Mouse (Mus musculus) liver (tissue): ENCODE results near the gene Gm5269.

Source experiments
- DNase-seq: peaks from one replicate; pipeline ENCODE4 v3.0.0-alpha.2; 2020; ENCODE audit warnings: mixed read lengths

The Gm5269 gene

DNA sequence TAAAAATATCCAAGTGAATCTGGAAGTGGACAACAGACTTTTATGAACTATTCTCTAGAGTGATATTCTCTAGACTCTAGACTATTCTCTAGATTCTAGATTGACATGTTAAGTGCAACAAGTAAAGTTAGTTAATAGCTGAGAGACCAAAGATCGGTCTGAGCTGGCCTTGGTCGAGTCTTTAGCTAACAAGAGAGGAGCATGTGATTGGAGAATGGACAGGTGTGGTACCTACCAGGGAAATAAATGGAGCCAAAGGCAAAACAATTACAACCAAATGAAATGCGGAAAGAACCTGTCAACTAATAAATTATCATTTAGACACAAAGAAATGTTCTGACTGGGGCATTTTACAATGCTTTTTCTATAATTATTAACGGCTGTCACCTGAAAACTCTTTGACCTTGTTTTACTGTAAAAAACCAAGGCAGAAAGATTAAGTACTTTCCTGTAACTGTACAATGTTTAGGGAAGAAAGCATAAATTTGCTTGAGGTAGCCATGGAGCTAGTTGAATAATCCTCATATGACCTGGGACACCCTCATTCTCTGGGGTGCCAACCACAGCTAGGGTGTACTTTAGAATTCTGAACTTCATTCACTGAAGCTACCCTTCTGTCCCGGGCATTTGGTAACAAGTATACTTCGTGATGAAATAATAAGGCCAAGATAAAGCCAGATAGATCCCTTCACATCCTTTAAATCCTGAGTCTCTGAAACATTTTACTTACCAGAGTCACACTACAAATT, 13.4 kb downstream of the Gm5269 start:
- DNase-seq, result no peak

DNA sequence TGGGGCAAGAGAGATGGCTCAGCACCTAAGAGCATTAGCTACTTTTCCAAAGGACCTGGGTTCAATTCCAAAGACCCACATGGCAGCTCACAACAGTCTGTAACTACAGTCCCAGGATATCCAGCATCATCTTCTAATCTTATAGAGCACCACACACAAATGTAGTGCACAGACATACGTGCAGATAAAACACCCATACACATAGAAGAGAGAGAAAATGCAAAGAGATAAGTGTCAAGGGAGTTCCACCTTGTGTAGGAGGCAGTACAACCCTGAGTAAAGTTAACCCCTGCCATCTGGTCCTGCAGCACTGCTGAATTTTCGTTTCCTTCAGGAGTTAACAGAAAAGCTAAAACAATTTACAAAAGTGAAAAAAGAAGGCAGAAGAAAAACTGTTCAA, 14.4 kb downstream of the Gm5269 start:
- DNase-seq, result no peak

DNA sequence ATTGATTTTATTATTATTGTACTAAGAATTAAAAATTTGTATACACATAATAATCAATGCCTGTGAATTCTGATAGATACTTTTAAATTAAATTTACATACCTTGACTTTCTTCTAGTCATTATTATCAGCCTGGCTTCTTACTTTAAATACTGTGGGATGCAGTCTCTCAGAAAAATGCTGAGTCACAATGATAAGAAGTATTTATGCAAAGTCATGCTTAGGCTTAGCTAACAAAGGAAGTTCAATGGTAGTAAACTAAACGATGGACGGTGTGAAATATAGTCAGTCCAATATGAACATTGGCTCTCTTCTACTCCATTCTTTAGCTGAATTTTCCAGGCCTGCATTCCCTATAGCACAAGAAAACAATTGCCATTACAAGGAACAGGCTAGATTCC, 16.8 kb downstream of the Gm5269 start:
- DNase-seq, result no peak

DNA sequence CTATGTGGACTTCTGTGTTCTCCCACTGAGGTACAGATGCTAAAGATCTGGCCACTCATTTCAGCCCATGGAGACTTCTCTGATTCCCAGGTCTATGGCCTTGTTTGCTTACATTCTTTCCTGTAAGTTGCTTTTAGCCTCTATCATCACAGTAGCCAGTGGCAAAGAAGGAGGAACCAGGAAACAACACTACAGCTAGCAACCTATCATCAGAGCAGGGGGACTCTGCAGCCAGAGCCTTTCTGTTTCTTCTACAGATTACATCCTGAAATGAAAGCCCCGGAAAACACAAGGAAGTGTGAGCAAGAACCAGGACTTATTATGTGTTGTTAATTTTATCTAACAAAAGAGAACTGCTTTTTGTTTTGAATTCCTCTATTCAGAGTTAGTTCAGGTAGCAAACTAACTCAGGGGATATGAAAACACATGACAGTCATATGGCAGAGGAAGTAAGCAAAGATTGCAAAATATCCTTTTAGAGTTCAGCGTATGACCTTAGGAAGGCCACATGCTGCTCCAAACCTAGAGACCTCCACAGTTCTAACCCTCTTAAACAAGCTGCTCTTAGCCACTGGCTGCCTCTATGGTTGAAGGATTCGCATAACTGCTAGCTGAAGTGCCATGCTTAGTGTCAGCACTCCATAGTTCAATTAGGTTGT, 21.5 kb downstream of the Gm5269 start:
- no peak for DNase-seq

DNA sequence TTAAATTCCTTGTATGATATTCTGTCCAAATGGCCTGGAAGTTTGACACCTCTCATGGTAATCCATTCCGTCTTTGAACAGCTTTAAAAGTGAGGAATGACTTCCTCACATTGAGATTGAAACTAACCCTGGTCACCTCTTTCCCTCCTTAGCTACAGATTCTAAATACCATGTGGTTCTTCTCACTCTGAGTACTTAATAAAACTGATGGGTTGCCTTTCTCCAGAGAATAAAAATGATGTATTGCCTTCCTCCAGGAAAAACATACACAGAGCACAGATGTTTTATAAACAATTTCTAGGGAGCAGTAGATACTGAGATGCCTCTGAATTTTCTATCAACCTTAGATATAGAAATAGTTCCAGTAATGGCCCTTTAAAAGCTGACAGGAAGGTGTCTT, 22.0 kb downstream of the Gm5269 start:
- no peak for DNase-seq

DNA sequence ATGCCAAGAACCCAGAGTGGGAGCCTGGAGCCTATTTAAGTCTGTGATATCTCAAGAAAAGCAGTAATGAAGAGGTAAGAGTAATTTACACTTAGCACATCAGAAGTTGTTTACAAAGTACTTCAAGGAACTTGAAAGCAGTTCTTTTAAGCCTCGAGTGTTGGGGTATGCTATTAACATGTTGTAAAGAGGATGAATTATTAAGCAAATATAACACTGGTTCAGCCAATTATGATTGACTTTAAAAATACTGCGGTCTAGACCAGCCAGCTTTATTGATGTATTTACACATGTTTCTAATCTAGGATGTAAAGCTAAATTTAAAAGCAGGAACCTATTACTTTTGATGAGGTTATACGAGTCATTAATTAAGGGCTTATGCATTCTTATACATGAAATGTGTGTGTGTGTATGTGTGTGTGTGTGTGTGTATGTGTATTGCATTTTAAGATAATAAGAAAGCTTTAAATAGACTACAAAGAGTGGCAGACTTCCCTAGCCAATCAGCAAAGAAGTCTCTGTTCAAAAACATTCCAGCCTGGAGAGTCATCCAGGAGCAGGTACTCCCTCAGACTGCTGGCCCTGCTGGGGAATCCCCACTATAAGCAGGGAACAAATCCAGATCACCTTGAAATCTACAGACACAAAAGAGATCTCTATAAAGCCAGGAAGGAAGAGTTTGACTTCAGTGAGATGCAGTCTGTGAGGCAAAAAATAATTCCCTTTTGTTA, 23.6 kb downstream of the Gm5269 start:
- no peak for DNase-seq

DNA sequence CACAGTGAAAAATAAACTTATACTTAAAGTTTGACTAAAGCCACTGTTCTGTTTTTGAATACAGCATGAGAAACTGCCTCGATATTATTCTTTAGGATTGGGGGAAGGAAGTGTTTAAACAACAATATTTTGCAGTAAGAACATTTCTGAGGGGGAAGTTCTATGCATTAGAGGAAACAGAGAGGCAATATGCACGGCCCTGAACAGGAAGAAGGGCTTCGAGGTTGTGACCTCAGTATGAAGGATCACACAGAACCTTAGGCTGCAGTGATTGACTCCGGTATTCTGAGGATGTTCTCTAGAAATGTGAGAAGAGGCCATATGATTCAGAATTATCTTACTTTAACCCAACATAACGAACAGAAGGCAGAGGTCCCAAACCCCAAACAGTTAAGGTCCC, 24.3 kb downstream of the Gm5269 start:
- DNase-seq, result no peak

DNA sequence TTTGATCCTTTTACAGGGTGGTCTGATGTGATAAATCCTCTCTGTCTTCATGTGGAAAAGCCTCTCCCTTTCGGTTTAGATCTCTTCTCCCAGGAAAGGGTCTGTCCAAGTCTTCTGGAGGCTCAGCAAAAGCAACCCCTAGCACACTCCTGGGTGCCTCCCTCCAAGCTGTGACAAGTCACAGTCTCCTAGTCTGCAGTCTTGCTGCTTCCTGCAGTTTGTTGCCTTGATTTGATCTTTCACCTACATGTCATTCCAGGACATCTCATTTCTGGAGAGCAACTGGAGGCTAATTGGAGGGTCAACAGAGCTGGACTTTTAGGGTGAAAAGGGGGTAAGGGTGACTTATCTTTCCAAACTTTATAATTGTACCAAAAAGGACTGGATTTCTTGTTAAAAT, 24.8 kb downstream of the Gm5269 start:
- DNase-seq, result no peak

DNA sequence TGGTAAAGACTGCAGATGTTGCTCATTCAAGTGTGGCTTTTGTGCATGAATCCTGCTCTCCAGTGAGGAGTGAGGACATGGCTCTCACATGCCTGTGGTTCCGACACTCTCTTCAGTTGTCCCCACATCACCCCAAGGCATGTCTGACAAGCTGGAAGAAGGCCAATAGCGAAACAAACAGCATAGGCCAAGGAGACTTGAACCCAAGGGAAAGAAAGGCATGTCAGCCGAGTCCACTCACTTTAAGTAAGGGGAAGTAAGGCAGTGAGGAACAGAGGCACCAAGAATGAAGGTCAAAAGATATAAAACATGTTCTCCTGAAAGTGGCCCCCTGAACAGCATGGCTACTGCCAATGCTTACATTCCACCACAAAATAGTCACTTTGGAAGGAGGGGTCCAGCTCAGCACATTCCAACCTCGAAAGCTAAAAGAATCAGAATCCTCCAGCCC, 25.5 kb downstream of the Gm5269 start:
- DNase-seq, result no peak

DNA sequence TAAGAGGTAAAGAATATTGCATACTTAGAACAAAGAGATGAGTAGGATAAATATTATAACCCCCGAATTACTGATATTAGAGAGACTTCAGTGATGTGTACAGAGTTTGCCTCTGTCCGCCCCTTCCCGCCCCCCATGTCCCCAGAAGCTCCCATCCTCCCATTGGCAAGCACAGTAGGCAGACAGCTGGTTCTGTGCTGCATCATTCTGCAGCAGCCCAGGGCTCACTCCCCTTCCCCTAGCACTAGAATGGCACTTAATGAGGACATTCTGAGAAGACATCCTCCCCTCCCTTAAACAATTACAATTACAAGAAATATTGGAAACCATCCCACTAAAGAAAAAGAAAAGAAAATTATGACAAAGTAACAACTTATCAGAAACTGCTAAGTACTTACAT, 26.4 kb downstream of the Gm5269 start:
- DNase-seq, result no peak

DNA sequence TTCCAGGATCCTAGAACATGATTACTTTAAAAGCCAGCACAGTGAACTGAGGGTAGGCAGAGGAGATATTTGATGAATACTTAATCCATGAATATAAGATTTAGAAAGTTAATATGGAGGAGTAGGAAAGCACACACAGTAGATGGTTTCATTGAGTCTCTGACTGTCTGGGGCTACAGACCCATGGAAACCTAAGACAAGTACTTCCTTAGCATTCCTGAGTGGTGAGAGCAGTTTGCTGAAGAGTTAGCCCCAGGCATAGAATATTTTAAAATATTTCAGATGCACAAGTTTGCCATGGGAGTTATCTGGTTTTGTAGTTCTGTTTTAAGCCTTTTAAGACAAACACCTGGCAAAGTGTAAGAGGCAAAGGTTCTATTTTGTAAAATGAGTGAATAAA, 28.9 kb downstream of the Gm5269 start:
- DNase-seq, result no peak

DNA sequence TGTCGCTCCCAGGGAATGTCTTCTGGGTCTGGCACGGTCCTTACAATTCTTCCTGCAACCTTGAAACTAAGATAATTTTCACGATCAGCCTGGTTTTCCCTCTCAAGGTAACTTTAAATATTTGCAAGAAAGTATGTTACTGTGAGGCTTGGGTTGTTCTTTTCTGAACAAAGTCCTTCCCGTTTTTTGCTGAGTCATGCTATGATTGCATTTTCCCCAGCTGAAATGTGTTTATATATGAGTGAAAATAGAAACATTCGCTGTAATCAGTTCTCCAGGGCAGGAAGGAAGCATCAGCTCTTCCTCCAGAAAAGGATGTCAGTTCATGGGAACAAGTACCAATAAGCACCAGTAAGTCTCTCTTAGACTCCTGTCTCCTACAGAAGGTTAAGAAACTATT, 29.7 kb downstream of the Gm5269 start:
- DNase-seq, result no peak

DNA sequence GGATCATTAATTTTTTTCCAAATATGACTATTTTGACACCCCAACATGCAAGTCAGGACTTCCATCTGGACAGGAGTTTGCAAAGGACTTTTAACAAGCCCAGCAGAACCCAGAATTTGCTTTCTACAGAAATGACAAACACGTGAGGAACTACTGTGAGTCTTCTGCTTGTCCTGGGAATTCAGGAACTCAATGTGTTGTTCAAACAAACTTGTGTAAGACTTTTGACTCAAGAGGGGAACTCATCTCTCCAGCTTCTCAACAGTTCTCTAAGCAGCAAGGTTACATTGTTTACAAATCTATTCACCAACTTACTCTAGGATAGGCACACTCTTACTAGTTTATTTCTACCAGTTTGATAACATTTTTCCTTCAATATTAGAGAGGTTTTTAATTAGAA, 32.0 kb downstream of the Gm5269 start:
- DNase-seq, result no peak

DNA sequence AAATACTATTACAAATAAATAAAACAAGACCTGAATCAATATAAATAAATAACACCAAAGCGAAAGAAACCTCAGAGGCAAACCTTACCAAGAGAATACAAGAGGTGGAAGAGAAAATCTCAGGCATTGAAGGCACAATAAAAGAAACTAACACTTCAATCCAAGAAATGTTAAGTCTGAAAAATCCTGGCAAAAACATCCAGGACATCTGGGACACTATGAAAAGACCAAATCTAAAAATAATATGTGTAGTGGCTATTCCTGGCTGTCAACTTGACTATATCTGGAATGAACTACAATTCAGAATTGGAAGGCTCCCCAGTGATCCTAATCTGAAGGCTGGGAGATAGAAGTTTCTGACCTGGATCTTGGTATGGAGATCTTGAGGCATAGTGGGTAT, 44.6 kb downstream of the Gm5269 start:
- no peak for DNase-seq
